Mouse (Mus musculus): Measurements from ENCODE around the gene Xrcc2.

DNA sequence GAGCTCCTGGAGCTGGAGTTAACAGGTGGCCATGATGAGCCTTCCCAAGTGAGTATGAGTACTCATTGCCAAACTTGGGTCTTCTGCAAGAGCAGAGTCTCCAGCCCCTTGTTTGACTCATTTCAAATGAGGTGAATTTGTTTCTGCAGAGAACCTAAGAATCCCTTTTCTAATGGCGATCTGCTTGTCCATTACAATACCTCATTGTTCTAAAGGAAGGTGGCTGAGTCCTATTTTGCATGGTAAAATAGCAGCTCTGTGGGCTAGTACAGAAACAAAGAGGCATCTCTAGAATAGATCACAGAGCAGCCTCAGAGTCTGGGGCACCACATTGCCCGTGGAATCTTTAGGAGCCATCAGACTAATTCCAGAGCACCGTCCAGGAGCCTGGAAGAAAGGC is 34.6 kb downstream of the Xrcc2 start:
- TF ChIP-seq CTCF (IDR thresholded peaks at IDR 0.05; ENCODE audit: extremely low read depth, insufficient read length, insufficient replicate concordance, low read depth, low read length) (no peak), POLR2A (IDR thresholded peaks at IDR 0.05; ENCODE audit: low read depth, low read length) (no peak)

Measured in small intestine, adult 2 months (tissue).